Mouse (Mus musculus): ENCODE results near the gene Lrrk1. TPM values are rescaled to one million over a fixed set of nuclear protein-coding genes. Genes with fewer than 3 reads are reported as not detected.

Lrrk1 gene
- polyA plus RNA-seq, 1 experiment from 2014 or later = 4.7 TPM

- no peaks in the 10 kb centered on the region for H3K9me3 ChIP-seq
- peaks cover 53% of the 10 kb centered on the region for H3K4me1 ChIP-seq (replicated peaks)
- WGBS = 36% methylated on average over 17 of the region's 17 CpGs
- peak; percentile 54 for DNase-seq (ENCODE audit: low spot score)
- peak overlapping the region; percentile 11; the same call in 1 of the 2 replicates for H3K4me3 ChIP-seq
- H3K27me3 ChIP-seq (ENCODE audit: insufficient read depth, poor library complexity, severe bottlenecking) = 0 out of 2 replicates have a peak, but pooled peaks cover 5% of the 10 kb centered on the region
- H3K27ac ChIP-seq = peak overlapping the region; percentile 88
- no peaks in the 10 kb centered on the region for H3K36me3 ChIP-seq
These were observed 157.3 kb downstream of the Lrrk1 start for GRCm38 (mm10) chr7:66230638-66231550.

- Histone ChIP-seq H3K9me3 (no peaks in the 10 kb centered on the region), H3K4me1 (replicated peaks) (peaks cover 53% of the 10 kb centered on the region), H3K27me3 (ENCODE audit: insufficient read depth, poor library complexity, severe bottlenecking) (0 out of 2 replicates have a peak, but pooled peaks cover 5% of the 10 kb centered on the region), H3K27ac (peak overlapping the region; percentile 88), H3K36me3 (no peaks in the 10 kb centered on the region), H3K4me3 (peak overlapping the region; percentile 11; the same call in 1 of the 2 replicates)
- no peak for DNase-seq (ENCODE audit: low spot score)
- 58% methylated on average over 4 of the region's 4 CpGs for WGBS
These were observed 157.9 kb downstream of the Lrrk1 start for GRCm38 (mm10) chr7:66230246-66230637.

DNA sequence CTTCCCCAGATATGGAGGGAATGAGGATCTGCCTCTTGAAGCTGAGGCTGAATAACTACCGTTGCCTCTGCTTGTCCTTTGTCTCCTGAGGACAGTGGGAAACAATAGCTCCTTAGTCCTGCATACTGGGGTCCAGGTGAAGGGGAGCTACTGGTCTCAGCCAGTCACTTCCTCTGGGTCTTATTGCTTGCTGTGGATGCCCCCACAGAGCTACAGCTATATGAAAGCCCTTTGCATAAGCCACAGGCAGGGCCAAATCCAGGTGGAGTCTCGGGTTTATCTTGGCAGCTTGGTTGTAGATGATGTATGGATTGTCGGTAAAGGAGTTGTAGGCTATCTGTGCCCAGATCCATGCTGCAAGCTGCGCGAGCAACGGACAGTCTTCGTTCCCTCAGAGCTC, 158.7 kb downstream of the Lrrk1 start:
- Histone ChIP-seq H3K9me3 (no peaks in the 10 kb centered on the region), H3K36me3 (no peaks in the 10 kb centered on the region), H3K27ac (peak overlapping the region; percentile 88), H3K27me3 (ENCODE audit: insufficient read depth, poor library complexity, severe bottlenecking) (0 out of 2 replicates have a peak, but pooled peaks cover 5% of the 10 kb centered on the region), H3K4me1 (replicated peaks) (peaks cover 53% of the 10 kb centered on the region), H3K4me3 (no peak overlapping the region)
- DNase-seq (ENCODE audit: low spot score) = peak; percentile 3
- 72% methylated on average over 7 of the region's 7 CpGs for WGBS

DNA sequence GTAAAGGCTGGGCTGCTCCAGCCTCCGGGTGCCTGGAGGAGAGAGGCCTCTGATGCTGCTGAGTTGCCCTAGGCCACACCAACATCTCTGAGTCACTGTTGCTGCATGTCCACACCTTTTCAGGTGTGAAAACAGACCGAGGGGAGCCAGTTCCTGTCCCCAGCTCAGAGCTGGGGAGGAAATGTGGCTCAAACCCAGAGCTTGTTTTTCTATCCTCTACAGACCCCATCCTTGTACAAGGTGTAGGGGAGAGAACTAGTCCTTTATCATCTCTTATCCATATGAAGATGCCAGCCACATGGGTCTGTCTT, 159.6 kb downstream of the Lrrk1 start:
- DNase-seq (ENCODE audit: low spot score) = no peak
- H3K27me3 ChIP-seq (ENCODE audit: insufficient read depth, poor library complexity, severe bottlenecking) = 0 out of 2 replicates have a peak, but pooled peaks cover 5% of the 10 kb centered on the region
- no peak overlapping the region for H3K4me3 ChIP-seq
- H3K9me3 ChIP-seq = no peaks in the 10 kb centered on the region
- H3K36me3 ChIP-seq = no peaks in the 10 kb centered on the region
- peak overlapping the region; percentile 64; the same call in 1 of the 2 replicates for H3K27ac ChIP-seq
- H3K4me1 ChIP-seq (replicated peaks) = peaks cover 51% of the 10 kb centered on the region
- 69% methylated on average over 2 of the region's 2 CpGs for WGBS

DNA sequence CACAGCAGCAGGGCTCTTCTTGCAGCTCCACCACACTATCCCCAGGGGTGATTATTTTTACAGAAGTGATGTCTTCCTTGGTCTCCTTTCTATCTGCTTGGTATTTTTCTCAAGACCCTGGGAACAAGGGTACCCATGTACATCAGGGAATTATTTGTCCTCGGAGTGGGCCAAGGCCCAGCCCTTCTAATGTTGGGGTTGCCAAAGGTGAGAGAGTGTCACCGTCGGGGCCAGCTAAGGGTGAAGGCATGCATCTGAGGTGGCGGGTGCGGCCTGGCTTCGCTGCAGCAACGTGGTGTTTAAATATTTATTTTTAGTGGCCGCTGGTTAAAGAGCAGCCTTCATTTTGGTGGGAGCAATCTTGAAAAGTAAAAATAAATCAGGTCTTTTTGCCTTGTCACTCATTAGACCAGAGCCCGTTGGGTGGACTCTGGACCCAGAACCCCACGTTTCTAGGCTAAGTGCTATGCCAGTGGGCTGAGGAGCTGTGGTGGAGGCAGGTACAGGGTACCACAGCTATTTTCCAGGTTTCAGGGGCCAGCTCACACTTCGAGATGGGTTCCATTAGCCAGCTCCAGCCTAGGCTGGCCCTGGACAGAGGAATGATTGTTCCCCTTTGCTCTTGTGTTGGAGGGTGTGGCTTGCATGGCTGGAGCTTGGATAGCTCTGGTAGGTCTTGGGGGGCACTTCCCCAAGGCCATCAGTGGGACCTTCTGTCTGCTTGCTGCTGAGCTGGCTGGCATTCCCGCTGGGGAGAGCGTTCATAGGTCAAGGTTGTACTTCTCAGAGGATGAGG, 160.1 kb downstream of the Lrrk1 start:
- DNase-seq (ENCODE audit: low spot score) = peak; percentile 2
- Histone ChIP-seq H3K4me3 (no peak overlapping the region), H3K9me3 (no peaks in the 10 kb centered on the region), H3K4me1 (replicated peaks) (peaks cover 46% of the 10 kb centered on the region), H3K27ac (peak overlapping the region; percentile 64), H3K36me3 (no peaks in the 10 kb centered on the region), H3K27me3 (ENCODE audit: insufficient read depth, poor library complexity, severe bottlenecking) (0 out of 2 replicates have a peak, but pooled peaks cover 5% of the 10 kb centered on the region)
- 83% methylated on average over 13 of the region's 13 CpGs for WGBS

DNA sequence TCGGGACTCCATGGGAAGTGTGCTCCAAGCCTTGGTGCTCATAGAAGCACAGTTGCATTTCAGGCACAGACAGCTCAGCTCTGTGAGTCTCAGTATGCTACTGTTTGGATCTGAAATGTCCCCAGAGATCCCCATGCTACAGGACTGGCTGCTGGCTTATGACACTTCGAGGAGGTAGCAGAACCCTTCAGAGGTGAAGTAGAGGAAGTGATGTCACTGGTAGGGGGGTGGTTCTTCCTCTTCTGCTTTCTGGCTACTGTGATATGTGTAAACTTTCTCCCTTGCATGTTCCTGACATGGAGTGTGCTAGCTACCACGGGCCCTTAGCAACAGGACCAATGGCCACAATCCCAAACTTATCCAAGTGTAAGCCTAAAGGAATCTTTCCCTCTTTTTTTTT, 162.3 kb downstream of the Lrrk1 start:
- H3K27ac ChIP-seq = peak overlapping the region; percentile 2; the same call in 1 of the 2 replicates
- H3K4me1 ChIP-seq (replicated peaks) = peaks cover 35% of the 10 kb centered on the region
- no peak overlapping the region for H3K4me3 ChIP-seq
- H3K27me3 ChIP-seq (ENCODE audit: insufficient read depth, poor library complexity, severe bottlenecking) = 0 out of 2 replicates have a peak, but pooled peaks cover 5% of the 10 kb centered on the region
- no peaks in the 10 kb centered on the region for H3K9me3 ChIP-seq
- 87% methylated on average over 3 of the region's 3 CpGs for WGBS
- H3K36me3 ChIP-seq = no peaks in the 10 kb centered on the region
- DNase-seq (ENCODE audit: low spot score) = no peak

DNA sequence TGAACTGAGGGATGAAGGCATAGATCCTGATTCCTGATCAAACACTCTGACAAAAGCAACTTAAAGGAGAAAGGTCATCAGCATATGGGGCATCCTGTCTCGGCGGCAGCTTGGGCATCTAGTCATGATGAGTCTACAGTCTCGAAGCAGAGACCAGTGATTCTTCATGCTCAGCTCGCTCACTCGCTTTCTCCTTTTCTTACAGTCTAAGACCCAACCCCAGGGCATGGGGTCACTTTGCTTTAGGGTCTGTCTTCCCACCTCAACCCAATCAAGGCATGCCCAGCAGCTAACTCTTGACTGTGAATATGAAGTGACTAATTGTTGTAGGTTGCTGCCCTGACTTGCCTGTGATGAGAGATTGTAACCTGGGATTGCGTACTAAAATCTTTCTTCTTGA, 163.6 kb downstream of the Lrrk1 start:
- H3K4me3 ChIP-seq = no peak overlapping the region
- 0 out of 2 replicates have a peak, but pooled peaks cover under 1% of the 10 kb centered on the region for H3K27me3 ChIP-seq (ENCODE audit: insufficient read depth, poor library complexity, severe bottlenecking)
- H3K27ac ChIP-seq = no peak overlapping the region
- H3K4me1 ChIP-seq (replicated peaks) = peaks cover 24% of the 10 kb centered on the region
- no peaks in the 10 kb centered on the region for H3K36me3 ChIP-seq
- no peak for DNase-seq (ENCODE audit: low spot score)
- 94% methylated on average over 6 of the region's 6 CpGs for WGBS
- H3K9me3 ChIP-seq = no peaks in the 10 kb centered on the region

DNA sequence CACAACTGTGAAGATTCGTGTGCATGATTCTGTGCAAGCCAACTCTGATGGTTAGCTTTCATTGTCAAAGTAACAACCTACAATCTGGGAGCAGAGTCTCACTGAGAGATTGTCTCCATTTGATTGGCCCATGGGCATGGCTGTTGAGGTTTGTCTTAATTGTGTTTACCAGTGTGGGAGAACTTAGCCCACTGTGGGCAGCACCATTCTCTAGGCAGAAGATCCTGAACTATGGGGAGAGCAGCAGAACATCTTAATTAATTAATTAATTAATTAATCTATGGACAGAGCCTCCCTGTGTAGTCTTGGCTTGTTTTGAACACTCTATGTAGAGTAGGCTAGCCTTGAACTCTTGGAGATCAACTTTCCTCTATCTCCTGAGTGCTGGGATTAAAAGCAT, 164.4 kb downstream of the Lrrk1 start:
- no peak overlapping the region for H3K4me3 ChIP-seq

GRCm38 (mm10) chr7:66222621-66223091, 165.5 kb downstream of the Lrrk1 start:
- Histone ChIP-seq H3K36me3 (no peaks in the 10 kb centered on the region), H3K4me3 (no peak overlapping the region), H3K27me3 (ENCODE audit: insufficient read depth, poor library complexity, severe bottlenecking) (no peaks in the 10 kb centered on the region), H3K4me1 (replicated peaks) (peaks cover 32% of the 10 kb centered on the region), H3K9me3 (no peaks in the 10 kb centered on the region), H3K27ac (peak overlapping the region; percentile 19)
- DNase-seq (ENCODE audit: low spot score) = peak; percentile 38
- 22% methylated on average over 8 of the region's 8 CpGs for WGBS

More for the DNA sequence above, 164.4 kb downstream of the Lrrk1 start:
- Histone ChIP-seq H3K4me1 (replicated peaks) (peaks cover 27% of the 10 kb centered on the region), H3K9me3 (no peaks in the 10 kb centered on the region), H3K27me3 (ENCODE audit: insufficient read depth, poor library complexity, severe bottlenecking) (no peaks in the 10 kb centered on the region), H3K36me3 (no peaks in the 10 kb centered on the region), H3K27ac (no peak overlapping the region)
- 88% methylated on average over 1 of the region's 1 CpGs for whole genome bisulfite sequencing
- DNase-seq (ENCODE audit: low spot score) = no peak

- no peak for DNase-seq (ENCODE audit: low spot score)
- Histone ChIP-seq H3K27ac (0 out of 2 replicates have a peak overlapping the region, but pooled peaks have one; percentile 5), H3K9me3 (no peaks in the 10 kb centered on the region), H3K4me1 (replicated peaks) (peaks cover 42% of the 10 kb centered on the region), H3K27me3 (ENCODE audit: insufficient read depth, poor library complexity, severe bottlenecking) (no peaks in the 10 kb centered on the region), H3K36me3 (no peaks in the 10 kb centered on the region), H3K4me3 (no peak overlapping the region)
- 80% methylated on average over 4 of the region's 4 CpGs for WGBS
These were observed 168.3 kb downstream of the Lrrk1 start for GRCm38 (mm10) chr7:66219794-66220227.

DNA sequence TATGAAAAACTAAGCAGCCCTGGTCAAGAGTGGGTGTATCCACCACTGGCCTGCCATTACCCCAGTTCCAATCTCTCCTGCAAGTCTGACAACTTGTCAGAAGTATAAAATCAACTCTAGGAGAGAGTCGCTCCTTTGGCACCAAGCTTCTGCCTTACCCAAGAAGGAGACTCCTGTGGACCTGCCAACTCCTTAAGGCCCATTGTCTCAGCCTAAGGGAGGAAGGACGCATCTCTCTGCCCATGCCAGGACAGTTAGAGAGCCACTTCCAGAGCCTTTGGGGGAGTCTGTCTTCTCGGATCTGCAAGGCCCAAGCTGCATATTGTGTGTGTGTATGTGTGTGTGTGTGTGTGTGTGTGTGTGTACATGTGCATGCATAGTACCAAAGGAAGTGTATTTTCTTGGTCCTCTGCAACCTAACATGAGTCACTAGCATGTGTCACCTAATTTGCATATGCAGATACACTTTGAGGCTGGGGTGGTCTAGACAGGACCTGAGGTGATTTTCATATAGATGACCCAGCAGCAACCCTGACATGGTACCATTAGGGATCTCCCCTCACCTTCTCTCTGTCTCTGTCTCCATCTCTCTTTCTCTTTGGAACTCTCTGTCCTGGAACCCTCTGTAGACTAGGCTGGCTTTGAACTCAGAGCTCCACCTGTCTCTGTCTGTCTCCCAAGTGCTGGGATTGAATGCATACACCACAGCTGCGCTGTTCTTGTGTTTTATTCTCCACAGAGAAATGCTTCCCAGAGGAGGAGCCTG, 168.9 kb downstream of the Lrrk1 start:
- no peaks in the 10 kb centered on the region for H3K27me3 ChIP-seq (ENCODE audit: insufficient read depth, poor library complexity, severe bottlenecking)
- H3K9me3 ChIP-seq = no peaks in the 10 kb centered on the region
- H3K4me3 ChIP-seq = no peak overlapping the region
- no peak for DNase-seq (ENCODE audit: low spot score)
- peak overlapping the region; percentile 72; the same call in 1 of the 2 replicates for H3K27ac ChIP-seq
- no peaks in the 10 kb centered on the region for H3K36me3 ChIP-seq
- 87% methylated on average over 4 of the region's 4 CpGs for WGBS
- peaks cover 42% of the 10 kb centered on the region for H3K4me1 ChIP-seq (replicated peaks)
